Mouse (Mus musculus): ENCODE data around the gene Gjb3.

GRCm38 (mm10) chr4:127368379-127368973 lies 37.8 kb upstream of the Gjb3 start:
- TF ChIP-seq CTCF (IDR thresholded peaks at IDR 0.05; ENCODE audit: borderline replicate concordance, extremely low read depth, insufficient read depth, insufficient read length) (peak; percentile 99), POLR2A (IDR thresholded peaks at IDR 0.05; ENCODE audit: borderline replicate concordance, extremely low read depth, insufficient read depth, insufficient read length, poor library complexity, severe bottlenecking) (no peak)

Measured in brain, embryonic 14.5 days (tissue).